Mouse (Mus musculus) hindbrain, embryonic 15.5 days (tissue): ENCODE measurements at regions not wholly inside any gene's neighbourhood (a gene's known extent, or its start where the extent isn't known, plus 50 kb on each side); places are given as distances from the start of the nearest gene placed in this dataset.

Experiments
- ATAC-seq: fragments of 200-750 bp; cut with Nextera tagmentation; 2 replicates; pipeline ENCODE4 v1.8.0; 2017; ENCODE audit warnings: low read depth, moderate number of reproducible peaks, moderate TSS enrichment; ENCODE audit not compliant: low FRiP score
- H3K27ac ChIP-seq: fragments of 300-500 bp; sonication (generic); replicated peaks from 2 replicates; pipeline ENCODE4 v1.5.1; 2015; ENCODE audit warnings: mild to moderate bottlenecking, inconsistent platforms
- H3K27me3 ChIP-seq: fragments of 300-500 bp; sonication (generic); 2 replicates; pipeline ENCODE4 v1.6.1; 2015; ENCODE audit warnings: control low read depth, inconsistent platforms
- H3K36me3 ChIP-seq: fragments of 300-500 bp; sonication (generic); 2 replicates; pipeline ENCODE4 v1.6.1; 2015; ENCODE audit warnings: control low read depth, inconsistent platforms
- H3K4me1 ChIP-seq: fragments of 300-500 bp; sonication (generic); replicated peaks from 2 replicates; pipeline ENCODE4 v1.6.1; 2015; ENCODE audit warnings: control low read depth, inconsistent platforms
- H3K4me2 ChIP-seq: fragments of 300-500 bp; sonication (generic); 2 replicates; pipeline ENCODE4 v1.6.1; 2015; ENCODE audit warnings: moderate library complexity, mild to moderate bottlenecking, inconsistent platforms
- H3K4me3 ChIP-seq: fragments of 300-500 bp; sonication (generic); 2 replicates; pipeline ENCODE4 v1.5.1; 2015; ENCODE audit warnings: mild to moderate bottlenecking, inconsistent platforms
- H3K9ac ChIP-seq: fragments of 300-500 bp; sonication (generic); 2 replicates; pipeline ENCODE4 v1.6.1; 2015; ENCODE audit warnings: inconsistent platforms
- H3K9me3 ChIP-seq: fragments of 300-500 bp; sonication (generic); 2 replicates; pipeline ENCODE4 v1.6.1; 2016; ENCODE audit warnings: control low read depth, inconsistent platforms
- WGBS: fragments of 180-500 bp; shearing (Covaris S2); methylation state at CpG from one replicate; pipeline ENCODE4 v1.1.7; 2015; 5-methylcytosine and 5-hydroxymethylcytosine counted together

DNA sequence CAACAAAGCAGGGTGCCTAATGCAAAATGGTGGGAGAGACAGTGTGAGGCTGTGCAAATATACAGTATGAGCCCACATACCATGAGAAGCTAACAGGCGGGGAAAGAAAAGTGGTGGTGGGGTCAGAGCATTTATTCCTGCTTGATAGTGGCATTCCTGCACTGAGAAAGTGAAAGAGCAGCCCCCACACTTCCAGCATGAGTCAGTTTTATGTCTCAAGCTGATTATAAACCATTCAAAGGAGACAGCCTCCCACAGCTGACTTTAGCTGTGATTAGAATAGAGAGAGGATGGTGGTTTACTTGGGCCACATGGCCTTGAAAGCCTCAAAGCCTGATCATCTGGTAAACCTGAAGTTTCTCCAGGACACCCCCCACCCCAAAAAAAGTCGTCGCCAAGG lies 64.4 kb downstream of the Gm43517 start:
- Histone ChIP-seq H3K27me3 (no peaks in the 10 kb centered on the region), H3K4me2 (no peak overlapping the region), H3K4me1 (no peaks in the 10 kb centered on the region), H3K36me3 (no peaks in the 10 kb centered on the region), H3K9me3 (no peaks in the 10 kb centered on the region), H3K4me3 (no peak overlapping the region), H3K27ac (no peak overlapping the region), H3K9ac (no peak overlapping the region)
- 82% methylated on average over 3 of the region's 3 CpGs for WGBS
- no peak for ATAC-seq

DNA sequence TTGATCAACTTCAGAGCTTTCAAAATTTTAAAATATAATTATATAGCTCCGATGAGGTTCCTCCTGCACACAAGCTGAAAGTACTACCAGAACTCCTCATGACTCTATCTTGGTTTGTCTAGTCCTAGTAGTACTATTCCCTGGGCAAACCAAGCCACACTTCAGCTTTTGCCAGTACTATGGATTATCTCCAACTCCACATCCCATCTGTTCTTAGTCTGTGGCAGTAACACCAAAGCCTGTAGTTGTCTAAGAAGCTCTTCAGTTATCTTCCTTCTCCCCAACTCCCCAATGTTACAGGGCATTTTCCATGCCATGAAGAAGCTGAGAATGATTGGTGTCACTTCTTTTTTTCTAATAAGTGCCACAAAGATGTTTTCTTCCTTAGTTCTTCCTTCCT lies 83.1 kb downstream of the Gm43517 start:
- no peak overlapping the region for H3K9ac ChIP-seq
- no peak overlapping the region for H3K4me2 ChIP-seq
- 97% methylated on average over 1 of the region's 1 CpGs for WGBS
- no peak overlapping the region for H3K4me3 ChIP-seq
- no peaks in the 10 kb centered on the region for H3K27me3 ChIP-seq
- no peaks in the 10 kb centered on the region for H3K9me3 ChIP-seq
- H3K4me1 ChIP-seq, result no peaks in the 10 kb centered on the region
- ATAC-seq, result no peak
- no peak overlapping the region for H3K27ac ChIP-seq
- no peaks in the 10 kb centered on the region for H3K36me3 ChIP-seq

DNA sequence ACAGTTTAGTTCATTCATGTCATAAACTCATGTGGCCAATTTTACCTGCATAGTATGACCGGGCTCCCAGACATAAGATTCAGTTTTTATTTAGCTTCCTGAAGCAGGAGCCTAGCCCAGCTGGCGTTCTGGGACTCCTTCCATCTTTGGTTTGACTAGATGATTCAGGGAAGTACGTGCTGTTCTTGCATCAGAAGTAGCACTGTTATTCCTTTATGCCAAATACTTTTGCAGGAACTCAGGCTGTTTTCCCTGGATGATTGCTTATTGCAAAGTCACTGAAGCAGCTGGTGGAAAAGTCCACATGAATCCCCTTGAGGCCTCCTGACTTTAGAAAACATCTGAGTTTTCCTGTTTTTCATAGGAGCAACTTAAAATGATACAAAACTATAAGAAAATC lies 88.4 kb downstream of the Gm43517 start:
- ATAC-seq, result no peak
- WGBS, result 86% methylated on average over 3 of the region's 3 CpGs
- H3K4me1 ChIP-seq, result no peaks in the 10 kb centered on the region
- H3K9ac ChIP-seq, result no peak overlapping the region
- no peak overlapping the region for H3K4me2 ChIP-seq
- H3K36me3 ChIP-seq, result no peaks in the 10 kb centered on the region
- no peak overlapping the region for H3K27ac ChIP-seq
- no peaks in the 10 kb centered on the region for H3K27me3 ChIP-seq
- no peak overlapping the region for H3K4me3 ChIP-seq
- no peaks in the 10 kb centered on the region for H3K9me3 ChIP-seq

DNA sequence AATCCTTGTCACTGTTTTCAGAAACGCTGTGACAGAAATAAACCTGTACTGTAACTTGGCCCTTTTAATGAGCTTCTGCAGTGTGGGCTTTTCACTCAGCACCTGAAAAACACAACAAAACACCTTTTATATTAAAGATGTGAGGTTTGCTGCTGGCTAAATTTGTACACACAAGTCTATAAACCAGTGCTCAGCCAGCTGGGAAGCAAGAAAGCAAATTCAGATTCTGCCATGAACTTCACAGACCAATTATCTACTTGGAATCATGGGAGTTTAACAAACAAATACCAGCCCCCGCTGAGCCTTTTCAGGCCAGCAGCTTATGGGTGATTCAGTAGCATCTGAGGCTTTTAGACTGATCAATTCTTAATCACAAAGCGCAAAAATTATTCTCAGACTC lies 95.7 kb downstream of the Gm43517 start:
- Histone ChIP-seq H3K4me1 (peaks cover 6% of the 10 kb centered on the region; the same call in 1 of the 2 replicates), H3K9me3 (no peaks in the 10 kb centered on the region), H3K9ac (no peak overlapping the region), H3K27me3 (no peaks in the 10 kb centered on the region), H3K36me3 (no peaks in the 10 kb centered on the region), H3K4me2 (peak overlapping the region; percentile 32; the same call in 1 of the 2 replicates), H3K27ac (no peak overlapping the region), H3K4me3 (no peak overlapping the region)
- WGBS, result 35% methylated on average over 3 of the region's 3 CpGs
- no peak for ATAC-seq

DNA sequence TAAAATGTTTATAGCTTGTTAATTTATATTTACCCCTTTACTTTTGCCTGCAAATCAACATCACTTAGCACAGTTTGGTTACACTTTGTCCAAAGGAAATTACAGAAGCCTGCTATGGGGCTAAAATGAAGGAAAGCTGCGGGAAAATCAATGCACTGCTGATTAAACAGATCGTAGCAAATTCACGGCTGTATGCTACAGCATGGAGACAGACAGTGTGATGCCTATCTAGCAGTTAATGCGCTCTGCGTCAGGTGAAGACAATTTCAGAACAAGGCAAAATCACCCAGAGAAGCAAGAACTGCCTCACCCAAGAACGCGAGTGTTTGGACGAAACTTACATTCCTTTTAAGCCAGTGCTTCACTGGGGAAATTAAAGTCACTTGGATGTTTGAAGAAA lies 96.2 kb downstream of the Gm43517 start:
- Histone ChIP-seq H3K36me3 (no peaks in the 10 kb centered on the region), H3K27ac (no peak overlapping the region), H3K27me3 (no peaks in the 10 kb centered on the region), H3K4me3 (no peak overlapping the region), H3K9me3 (no peaks in the 10 kb centered on the region), H3K4me1 (peaks cover 6% of the 10 kb centered on the region; the same call in 1 of the 2 replicates), H3K9ac (no peak overlapping the region), H3K4me2 (peak overlapping the region; percentile 32)
- ATAC-seq, result no peak
- 50% methylated on average over 8 of the region's 8 CpGs for WGBS

DNA sequence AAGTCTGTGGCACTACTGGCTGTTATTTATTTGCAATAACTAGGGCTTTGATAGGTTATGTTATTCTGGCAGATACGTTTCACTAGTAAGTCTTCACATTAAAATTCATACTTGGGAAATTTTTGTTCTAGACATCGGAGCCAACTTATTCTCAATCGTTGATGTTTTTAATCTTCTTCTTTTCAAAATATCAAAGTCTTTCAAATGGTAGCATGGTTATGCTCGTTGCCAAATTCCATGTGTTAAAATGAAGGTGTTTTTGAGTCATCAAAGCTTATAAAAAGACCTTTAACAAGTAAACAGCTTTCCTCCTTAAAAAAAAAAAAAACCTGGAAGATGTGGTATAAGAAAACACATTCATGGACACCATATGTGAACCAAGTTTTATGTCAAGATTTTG lies 97.4 kb downstream of the Gm43517 start:
- Histone ChIP-seq H3K4me2 (no peak overlapping the region), H3K4me3 (no peak overlapping the region), H3K9ac (no peak overlapping the region), H3K4me1 (peaks cover 6% of the 10 kb centered on the region; the same call in 1 of the 2 replicates), H3K27me3 (no peaks in the 10 kb centered on the region), H3K27ac (no peak overlapping the region), H3K36me3 (no peaks in the 10 kb centered on the region), H3K9me3 (no peaks in the 10 kb centered on the region)
- ATAC-seq, result no peak
- 85% methylated on average over 4 of the region's 4 CpGs for WGBS

- ATAC-seq, result peak; percentile 81
- H3K36me3 ChIP-seq, result no peaks in the 10 kb centered on the region
- no peak overlapping the region for H3K4me2 ChIP-seq
- H3K4me1 ChIP-seq, result peaks cover 6% of the 10 kb centered on the region; the same call in 1 of the 2 replicates
- H3K27ac ChIP-seq, result no peak overlapping the region
- H3K9me3 ChIP-seq, result no peaks in the 10 kb centered on the region
- H3K4me3 ChIP-seq, result no peak overlapping the region
- 22% methylated on average over 4 of the region's 4 CpGs for WGBS
- no peaks in the 10 kb centered on the region for H3K27me3 ChIP-seq
- no peak overlapping the region for H3K9ac ChIP-seq
Observed at GRCm38 (mm10) chr12:49484070-49484770, 99.2 kb downstream of the Gm43517 start.

DNA sequence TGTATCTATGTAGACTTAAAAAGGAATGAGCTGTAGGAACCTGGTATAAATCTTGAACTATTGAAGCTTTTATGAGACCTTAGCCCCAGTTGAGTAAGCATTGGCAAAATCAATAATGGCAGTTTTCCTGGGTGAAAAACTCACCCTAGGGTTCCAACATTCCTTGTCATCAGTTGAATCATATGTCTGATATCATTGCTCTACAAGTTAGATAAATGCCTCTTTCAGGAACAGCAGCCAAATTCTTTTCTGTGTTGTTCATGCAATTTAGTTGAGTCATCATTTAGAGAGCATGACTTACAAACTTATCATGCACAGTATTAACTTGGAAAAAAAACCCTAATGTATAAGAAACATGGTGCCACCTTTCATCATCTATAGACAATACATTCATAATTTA lies 128.2 kb downstream of the Gm43517 start:
- no peaks in the 10 kb centered on the region for H3K27me3 ChIP-seq
- ATAC-seq, result no peak

GRCm38 (mm10) chr12:49514616-49515015 lies 129.6 kb downstream of the Gm43517 start:
- H3K36me3 ChIP-seq, result no peaks in the 10 kb centered on the region
- no peak overlapping the region for H3K27ac ChIP-seq
- no peak overlapping the region for H3K9ac ChIP-seq
- no peak for ATAC-seq
- no peaks in the 10 kb centered on the region for H3K27me3 ChIP-seq
- 73% methylated on average over 1 of the region's 1 CpGs for WGBS
- H3K4me3 ChIP-seq, result no peak overlapping the region
- no peaks in the 10 kb centered on the region for H3K4me1 ChIP-seq
- no peaks in the 10 kb centered on the region for H3K9me3 ChIP-seq
- no peak overlapping the region for H3K4me2 ChIP-seq

More for the DNA sequence above, 128.2 kb downstream of the Gm43517 start:
- Histone ChIP-seq H3K27ac (no peak overlapping the region), H3K36me3 (no peaks in the 10 kb centered on the region), H3K4me1 (no peaks in the 10 kb centered on the region), H3K9ac (no peak overlapping the region), H3K4me3 (no peak overlapping the region), H3K9me3 (no peaks in the 10 kb centered on the region), H3K4me2 (no peak overlapping the region)
